ENCODE assay signal across 14 mouse cellular contexts in genomic region chr17:8255583-8255982, GRCm38 (mm10). TPM values are rescaled to one million over a fixed set of nuclear protein-coding genes. Genes with fewer than 3 reads are reported as not detected.
"Had no signal": no experiment of that assay in that cellular context is flagged by ENCODE, and none has a peak within 500 bp of the region (broad histone marks: within the 10 kb centered on the region; RNA-seq: fewer than 3 reads in every experiment).

No protein-coding gene starts in this region.

- DNase-seq: kidney, adult 8-10 months; kidney, postnatal 25 days; midbrain, embryonic 14.5 days; thymus, adult 18-20 months; thymus, postnatal 14 days had no signal

- ATAC-seq: intestine, postnatal 0 days; liver, embryonic 12.5 days had no signal

- H3K27me3 ChIP-seq: limb, embryonic 15.5 days; lung, embryonic 15.5 days; neural tube, embryonic 13.5 days had no signal

- H3K4me2 ChIP-seq: limb, embryonic 15.5 days; liver, embryonic 12.5 days; lung, embryonic 15.5 days; neural tube, embryonic 13.5 days had no signal

- H3K4me1 ChIP-seq: limb, embryonic 15.5 days; liver, embryonic 12.5 days; lung, embryonic 15.5 days; neural tube, embryonic 13.5 days had no signal

- H3K9me3 ChIP-seq: limb, embryonic 15.5 days; liver, embryonic 12.5 days; lung, embryonic 15.5 days; megakaryocyte, embryonic 14.5 days; neural tube, embryonic 13.5 days had no signal

- H3K27ac ChIP-seq: limb, embryonic 15.5 days; liver, embryonic 12.5 days; lung, embryonic 15.5 days; neural tube, embryonic 13.5 days had no signal

- H3K9ac ChIP-seq: limb, embryonic 15.5 days; liver, embryonic 12.5 days; lung, embryonic 15.5 days; neural tube, embryonic 13.5 days had no signal

- H3K36me3 ChIP-seq: limb, embryonic 15.5 days; liver, embryonic 12.5 days; lung, embryonic 15.5 days; neural tube, embryonic 13.5 days had no signal

- H3K4me3 ChIP-seq: limb, embryonic 15.5 days; liver, embryonic 12.5 days; lung, embryonic 15.5 days; megakaryocyte, embryonic 14.5 days; neural tube, embryonic 13.5 days had no signal

RNA-seq across cellular contexts. Expression of gene Ccr6, which starts 19.7 kb away (rescaled TPM):
- total RNA-seq: left cerebral cortex, postnatal 25 days had no signal
- polyA plus RNA-seq: kidney, embryonic 16.5 days; limb, embryonic 11.5 days; limb, embryonic 15.5 days; liver, embryonic 12.5 days; lung, embryonic 15.5 days; midbrain, embryonic 14.5 days; neural tube, embryonic 13.5 days had no signal
